Mouse (Mus musculus): ENCODE measurements at regions not wholly inside any gene's neighbourhood (a gene's known extent, or its start where the extent isn't known, plus 50 kb on each side); places are given as distances from the start of the nearest gene placed in this dataset.
A peak's percentile ranks its signal among the peaks of the same experiment; 100 is the strongest.

DNA sequence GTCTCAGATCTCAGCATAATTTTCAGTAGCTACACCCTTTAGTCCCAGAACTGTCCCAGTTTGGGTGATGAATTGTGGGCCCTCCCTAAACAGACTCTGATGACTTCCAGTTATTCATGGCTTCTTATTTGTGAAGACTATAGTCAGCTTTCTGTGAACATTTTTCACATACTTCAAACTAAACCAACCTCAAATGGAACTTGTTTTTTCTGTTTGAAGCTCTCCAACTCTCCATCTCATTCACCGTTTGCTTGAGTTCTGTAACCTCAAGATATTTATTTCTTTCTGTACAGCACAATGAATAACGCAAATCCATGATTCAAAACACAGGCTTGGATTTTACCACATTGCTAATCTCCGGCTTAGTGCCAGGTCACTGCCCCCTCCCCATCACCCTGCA is 453.4 kb downstream of the Plcl1 start:
- 63% methylated on average over 3 of the region's 3 CpGs for WGBS
- no peak overlapping the region for H3K4me3 ChIP-seq

GRCm38 (mm10) chr1:55863113-55863512 is 457.4 kb downstream of the Plcl1 start:
- Histone ChIP-seq H3K9me3 (no peaks in the 10 kb centered on the region), H3K36me3 (no peaks in the 10 kb centered on the region), H3K4me1 (peaks cover 8% of the 10 kb centered on the region; the same call in 1 of the 2 replicates), H3K4me3 (no peak overlapping the region), H3K27ac (peak overlapping the region; percentile 59), H3K9ac (no peak overlapping the region), H3K4me2 (no peak overlapping the region), H3K27me3 (no peaks in the 10 kb centered on the region)
- WGBS, result 23% methylated on average over 3 of the region's 3 CpGs
- ATAC-seq (ENCODE audit: insufficient number of reproducible peaks, low FRiP score, low TSS enrichment, low read depth), result no peak

More for the DNA sequence above, 453.4 kb downstream of the Plcl1 start:
- Histone ChIP-seq H3K27me3 (no peaks in the 10 kb centered on the region), H3K9me3 (no peaks in the 10 kb centered on the region), H3K4me2 (no peak overlapping the region), H3K9ac (no peak overlapping the region), H3K27ac (no peak overlapping the region), H3K36me3 (no peaks in the 10 kb centered on the region), H3K4me1 (peaks cover 4% of the 10 kb centered on the region; the same call in 1 of the 2 replicates)
- no peak for ATAC-seq (ENCODE audit: insufficient number of reproducible peaks, low FRiP score, low TSS enrichment, low read depth)

- peak; percentile 62 for ATAC-seq (ENCODE audit: insufficient number of reproducible peaks, low FRiP score, low TSS enrichment, low read depth)
- Histone ChIP-seq H3K4me1 (peaks cover 8% of the 10 kb centered on the region; the same call in 1 of the 2 replicates), H3K27ac (peak overlapping the region; percentile 71), H3K36me3 (no peaks in the 10 kb centered on the region), H3K27me3 (no peaks in the 10 kb centered on the region), H3K9ac (no peak overlapping the region), H3K4me2 (no peak overlapping the region), H3K4me3 (no peak overlapping the region), H3K9me3 (no peaks in the 10 kb centered on the region)
- WGBS, result 38% methylated on average over 4 of the region's 4 CpGs
These were observed 459.6 kb downstream of the Plcl1 start for GRCm38 (mm10) chr1:55865274-55865673.

GRCm38 (mm10) chr1:55866677-55867076 is 461.0 kb downstream of the Plcl1 start:
- no peak overlapping the region for H3K9ac ChIP-seq
- no peaks in the 10 kb centered on the region for H3K9me3 ChIP-seq
- no peak overlapping the region for H3K27ac ChIP-seq
- ATAC-seq (ENCODE audit: insufficient number of reproducible peaks, low FRiP score, low TSS enrichment, low read depth), result no peak
- peaks cover 8% of the 10 kb centered on the region; the same call in 1 of the 2 replicates for H3K4me1 ChIP-seq
- no peak overlapping the region for H3K4me2 ChIP-seq
- H3K27me3 ChIP-seq, result no peaks in the 10 kb centered on the region
- H3K36me3 ChIP-seq, result no peaks in the 10 kb centered on the region
- no peak overlapping the region for H3K4me3 ChIP-seq

DNA sequence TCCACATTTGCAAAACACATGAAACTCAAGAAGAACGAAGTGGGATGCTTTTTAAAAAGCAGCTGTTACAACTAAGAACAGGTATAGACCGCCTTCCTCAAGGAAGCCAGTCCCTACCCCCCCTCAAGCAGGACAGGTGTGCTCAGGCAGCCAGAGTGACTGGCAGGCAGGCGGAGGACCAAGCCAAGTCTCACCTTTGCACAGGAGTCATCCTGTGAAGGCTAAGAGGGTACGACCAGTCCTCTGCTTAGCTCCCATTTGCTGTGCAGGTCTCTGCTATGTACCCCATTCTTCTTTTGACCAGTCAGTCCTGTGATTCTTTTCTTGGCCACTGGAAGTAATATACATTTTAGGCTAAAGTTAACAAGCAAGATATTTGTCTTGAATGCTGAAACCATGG is 467.9 kb downstream of the Plcl1 start:
- H3K27me3 ChIP-seq, result no peaks in the 10 kb centered on the region
- 80% methylated on average over 4 of the region's 4 CpGs for WGBS
- no peak overlapping the region for H3K9ac ChIP-seq
- H3K4me3 ChIP-seq, result no peak overlapping the region
- no peak overlapping the region for H3K4me2 ChIP-seq
- H3K9me3 ChIP-seq, result no peaks in the 10 kb centered on the region
- no peak for ATAC-seq (ENCODE audit: insufficient number of reproducible peaks, low FRiP score, low TSS enrichment, low read depth)
- H3K27ac ChIP-seq, result no peak overlapping the region
- no peaks in the 10 kb centered on the region for H3K36me3 ChIP-seq
- 0 out of 2 replicates have a peak, but pooled peaks cover 2% of the 10 kb centered on the region for H3K4me1 ChIP-seq

GRCm38 (mm10) chr1:55874143-55874867 is 468.6 kb downstream of the Plcl1 start:
- no peak overlapping the region for H3K4me3 ChIP-seq
- no peaks in the 10 kb centered on the region for H3K9me3 ChIP-seq
- no peaks in the 10 kb centered on the region for H3K27me3 ChIP-seq
- WGBS, result 18% methylated on average over 7 of the region's 7 CpGs
- no peak overlapping the region for H3K9ac ChIP-seq
- no peak overlapping the region for H3K4me2 ChIP-seq
- H3K27ac ChIP-seq, result no peak overlapping the region
- ATAC-seq (ENCODE audit: insufficient number of reproducible peaks, low FRiP score, low TSS enrichment, low read depth), result no peak
- 0 out of 2 replicates have a peak, but pooled peaks cover 2% of the 10 kb centered on the region for H3K4me1 ChIP-seq
- H3K36me3 ChIP-seq, result no peaks in the 10 kb centered on the region

GRCm38 (mm10) chr1:55874868-55875144 is 469.1 kb downstream of the Plcl1 start:
- WGBS, result 71% methylated on average over 4 of the region's 4 CpGs
- no peak overlapping the region for H3K4me3 ChIP-seq
- H3K27ac ChIP-seq, result no peak overlapping the region
- no peak overlapping the region for H3K9ac ChIP-seq
- H3K4me2 ChIP-seq, result no peak overlapping the region
- no peaks in the 10 kb centered on the region for H3K36me3 ChIP-seq
- no peaks in the 10 kb centered on the region for H3K27me3 ChIP-seq
- no peaks in the 10 kb centered on the region for H3K9me3 ChIP-seq
- ATAC-seq (ENCODE audit: insufficient number of reproducible peaks, low FRiP score, low TSS enrichment, low read depth), result no peak
- 0 out of 2 replicates have a peak, but pooled peaks cover 2% of the 10 kb centered on the region for H3K4me1 ChIP-seq

DNA sequence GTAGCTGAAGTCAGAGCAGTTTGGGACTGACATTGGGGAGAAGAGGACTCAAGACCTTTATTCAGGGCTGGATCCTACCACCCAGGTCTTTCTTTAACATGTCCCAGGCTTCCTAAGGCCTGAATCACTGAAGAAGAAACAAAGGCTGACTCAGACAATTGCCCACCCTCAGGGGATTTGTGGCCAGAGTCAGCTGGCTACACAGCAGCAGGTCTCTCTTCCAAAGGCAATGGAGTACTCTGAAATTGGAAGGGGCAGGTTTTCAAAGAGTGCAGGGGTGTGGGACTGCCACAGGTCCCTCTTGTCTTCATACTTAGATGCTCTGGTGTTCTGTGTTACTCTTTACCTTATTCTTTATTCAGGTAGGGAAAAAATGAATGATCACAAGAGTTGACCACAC is 478.9 kb downstream of the Plcl1 start:
- H3K9ac ChIP-seq, result no peak overlapping the region
- no peaks in the 10 kb centered on the region for H3K36me3 ChIP-seq
- H3K4me3 ChIP-seq, result no peak overlapping the region
- H3K27ac ChIP-seq, result no peak overlapping the region
- H3K9me3 ChIP-seq, result no peaks in the 10 kb centered on the region
- H3K4me1 ChIP-seq, result no peaks in the 10 kb centered on the region
- peaks cover 25% of the 10 kb centered on the region for H3K27me3 ChIP-seq
- H3K4me2 ChIP-seq, result no peak overlapping the region
- no peak for ATAC-seq (ENCODE audit: insufficient number of reproducible peaks, low FRiP score, low TSS enrichment, low read depth)

DNA sequence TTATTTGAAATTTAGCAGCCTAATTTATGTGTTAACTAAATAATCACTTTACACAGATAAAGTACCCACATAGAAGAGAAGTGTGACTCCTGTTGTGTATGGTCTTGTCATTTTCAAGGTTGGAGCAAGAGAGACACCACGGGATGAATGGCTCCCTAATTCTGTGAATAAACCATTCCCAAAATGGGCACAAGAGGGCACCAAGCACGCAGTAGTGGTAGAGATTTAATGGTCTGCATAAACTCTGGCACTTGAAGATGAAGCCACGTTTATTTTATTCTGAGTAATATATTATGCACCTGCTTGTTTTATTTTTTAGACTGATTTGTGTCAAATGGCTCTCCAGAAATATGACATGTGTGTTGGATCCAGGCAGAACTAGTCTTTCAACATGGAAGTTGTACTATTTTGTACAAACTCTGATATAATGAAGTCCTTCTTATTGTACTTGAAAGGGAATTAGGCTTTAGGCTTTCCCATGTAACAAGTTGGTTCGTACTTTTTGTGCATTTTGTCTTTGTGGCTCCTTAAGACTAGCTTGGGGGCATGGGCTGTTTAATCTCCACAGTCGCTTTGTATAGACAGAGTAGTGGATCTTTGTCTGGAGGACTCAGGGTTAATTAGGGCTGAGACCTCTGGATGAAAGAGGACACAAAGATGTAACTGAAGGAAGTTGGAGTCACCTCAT is 480.8 kb downstream of the Plcl1 start:
- WGBS, result 21% methylated on average over 5 of the region's 5 CpGs
- Histone ChIP-seq H3K4me3 (no peak overlapping the region), H3K27me3 (peaks cover 39% of the 10 kb centered on the region), H3K9me3 (no peaks in the 10 kb centered on the region), H3K27ac (no peak overlapping the region), H3K4me2 (no peak overlapping the region), H3K9ac (no peak overlapping the region), H3K36me3 (no peaks in the 10 kb centered on the region), H3K4me1 (no peaks in the 10 kb centered on the region)
- no peak for ATAC-seq (ENCODE audit: insufficient number of reproducible peaks, low FRiP score, low TSS enrichment, low read depth)

- H3K9ac ChIP-seq, result no peak overlapping the region
- WGBS, result 46% methylated on average over 7 of the region's 7 CpGs
- H3K36me3 ChIP-seq, result no peaks in the 10 kb centered on the region
- peaks cover 43% of the 10 kb centered on the region for H3K27me3 ChIP-seq
- no peak for ATAC-seq (ENCODE audit: insufficient number of reproducible peaks, low FRiP score, low TSS enrichment, low read depth)
- no peak overlapping the region for H3K27ac ChIP-seq
- H3K4me2 ChIP-seq, result no peak overlapping the region
- no peak overlapping the region for H3K4me3 ChIP-seq
- no peaks in the 10 kb centered on the region for H3K4me1 ChIP-seq
- H3K9me3 ChIP-seq, result no peaks in the 10 kb centered on the region
These were observed 481.7 kb downstream of the Plcl1 start for GRCm38 (mm10) chr1:55887386-55887785.

GRCm38 (mm10) chr1:55888711-55889366 is 483.1 kb downstream of the Plcl1 start:
- Histone ChIP-seq H3K27ac (no peak overlapping the region), H3K4me1 (no peaks in the 10 kb centered on the region), H3K27me3 (peaks cover 46% of the 10 kb centered on the region), H3K4me2 (no peak overlapping the region), H3K9ac (no peak overlapping the region), H3K4me3 (no peak overlapping the region), H3K36me3 (no peaks in the 10 kb centered on the region), H3K9me3 (no peaks in the 10 kb centered on the region)
- ATAC-seq (ENCODE audit: insufficient number of reproducible peaks, low FRiP score, low TSS enrichment, low read depth), result no peak
- 61% methylated on average over 17 of the region's 17 CpGs for WGBS

GRCm38 (mm10) chr1:55890511-55891151 is 484.9 kb downstream of the Plcl1 start:
- no peak overlapping the region for H3K9ac ChIP-seq
- H3K36me3 ChIP-seq, result no peaks in the 10 kb centered on the region
- no peak overlapping the region for H3K4me2 ChIP-seq
- peaks cover 46% of the 10 kb centered on the region for H3K27me3 ChIP-seq
- no peaks in the 10 kb centered on the region for H3K4me1 ChIP-seq
- no peak for ATAC-seq (ENCODE audit: insufficient number of reproducible peaks, low FRiP score, low TSS enrichment, low read depth)
- H3K27ac ChIP-seq, result no peak overlapping the region
- no peak overlapping the region for H3K4me3 ChIP-seq
- H3K9me3 ChIP-seq, result no peaks in the 10 kb centered on the region
- WGBS, result 52% methylated on average over 15 of the region's 15 CpGs
